Mouse (Mus musculus) ES-Bruce4 (cell line): ENCODE data around the gene Tstd1. TPM values are rescaled to one million over a fixed set of nuclear protein-coding genes. Genes with fewer than 3 reads are reported as not detected.
A peak's percentile ranks its signal among the peaks of the same experiment; 100 is the strongest.

Source experiments
- H3K27ac ChIP-seq: 2 replicates; pipeline ENCODE4 v1.5.1; 2012; ENCODE audit warnings: low read length, inconsistent platforms; ENCODE audit not compliant: insufficient read depth
- H3K27me3 ChIP-seq: 2 replicates; pipeline ENCODE4 v1.6.1; 2012; ENCODE audit warnings: mild to moderate bottlenecking, low read length, inconsistent platforms; ENCODE audit not compliant: control insufficient read depth, poor library complexity, insufficient read depth, severe bottlenecking
- H3K36me3 ChIP-seq: 2 replicates; pipeline ENCODE4 v1.6.1; 2012; ENCODE audit warnings: inconsistent platforms, mild to moderate bottlenecking, low read length, moderate library complexity; ENCODE audit not compliant: control insufficient read depth, poor library complexity, insufficient read depth, severe bottlenecking
- H3K4me1 ChIP-seq: one replicate; pipeline ENCODE4 v1.8.1; 2011; ENCODE audit warnings: low read length; ENCODE audit not compliant: control insufficient read depth, insufficient read depth
- H3K4me3 ChIP-seq: 2 replicates; pipeline ENCODE4 v1.5.1; 2011; ENCODE audit warnings: low read depth, mild to moderate bottlenecking, low read length
- H3K9ac ChIP-seq: 2 replicates; pipeline ENCODE4 v1.6.1; 2012; ENCODE audit warnings: low read depth, mild to moderate bottlenecking, inconsistent platforms; ENCODE audit not compliant: poor library complexity, severe bottlenecking
- H3K9me3 ChIP-seq: replicated peaks from 2 replicates; pipeline ENCODE4 v1.6.1; 2012; ENCODE audit warnings: mild to moderate bottlenecking, low read length, inconsistent platforms; ENCODE audit not compliant: control insufficient read depth, poor library complexity, insufficient read depth, severe bottlenecking
- CTCF ChIP-seq: IDR thresholded peaks from one replicate; pipeline ENCODE4 v1.8.1; 2011; ENCODE audit warnings: low read depth, low read length
- EP300 ChIP-seq: IDR thresholded peaks from 2 replicates; pipeline ENCODE4 v1.6.1; 2011; ENCODE audit warnings: low read depth, low read length; ENCODE audit not compliant: insufficient read depth
- POLR2A ChIP-seq: IDR thresholded peaks from one replicate; pipeline ENCODE4 v1.8.1; 2011; ENCODE audit warnings: low read length; ENCODE audit not compliant: insufficient read depth
- polyA plus RNA-seq: library from polyadenylated mRNA; stranded (reverse); fragments of >200 nt; gene quantifications from 2 replicates; pipeline ENCODE4 v1.2.4, GENCODE M21; 2011; ENCODE audit warnings: low read depth; ENCODE audit not compliant: missing spikeins, insufficient read depth, insufficient read length

Gene Tstd1
- polyA plus RNA-seq, 1 experiment: 9.9 TPM

GRCm38 (mm10) chr1:171463133-171463532 lies 44.5 kb downstream of the Tstd1 start:
- Histone ChIP-seq H3K4me1 (peaks cover 2% of the 10 kb centered on the region), H3K36me3 (peaks cover 29% of the 10 kb centered on the region), H3K9me3 (no peaks in the 10 kb centered on the region; the same call in none of the 2 replicates), H3K27me3 (no peaks in the 10 kb centered on the region), H3K9ac (no peak overlapping the region), H3K4me3 (no peak overlapping the region), H3K27ac (no peak overlapping the region)
- no peak for TF ChIP-seq CTCF
- TF ChIP-seq POLR2A: no peak
- TF ChIP-seq EP300: no peak

GRCm38 (mm10) chr1:171465749-171466412 lies 47.2 kb downstream of the Tstd1 start:
- TF ChIP-seq POLR2A (no peak), EP300 (no peak), CTCF (no peak)
- 0 out of 2 replicates have a peak overlapping the region, but pooled peaks have one; percentile 19 for H3K27ac ChIP-seq

GRCm38 (mm10) chr1:171466565-171466964 lies 47.9 kb downstream of the Tstd1 start:
- no peaks in the 10 kb centered on the region; the same call in none of the 2 replicates for H3K9me3 ChIP-seq
- H3K27me3 ChIP-seq: no peaks in the 10 kb centered on the region
- no peak overlapping the region for H3K4me3 ChIP-seq
- H3K9ac ChIP-seq: no peak overlapping the region
- peaks cover 5% of the 10 kb centered on the region for H3K4me1 ChIP-seq
- no peak overlapping the region for H3K27ac ChIP-seq
- H3K36me3 ChIP-seq: peaks cover 25% of the 10 kb centered on the region
- TF ChIP-seq EP300 (no peak), CTCF (no peak), POLR2A (no peak)

More at GRCm38 (mm10) chr1:171465749-171466412, 47.2 kb downstream of the Tstd1 start:
- no peak overlapping the region for H3K9ac ChIP-seq
- peaks cover 29% of the 10 kb centered on the region for H3K36me3 ChIP-seq
- H3K9me3 ChIP-seq: no peaks in the 10 kb centered on the region; the same call in none of the 2 replicates
- no peaks in the 10 kb centered on the region for H3K27me3 ChIP-seq
- H3K4me1 ChIP-seq: no peaks in the 10 kb centered on the region
- no peak overlapping the region for H3K4me3 ChIP-seq

- Histone ChIP-seq H3K4me3 (no peak overlapping the region), H3K27ac (no peak overlapping the region), H3K9ac (no peak overlapping the region), H3K9me3 (no peaks in the 10 kb centered on the region), H3K4me1 (peaks cover 5% of the 10 kb centered on the region), H3K27me3 (no peaks in the 10 kb centered on the region), H3K36me3 (no peaks in the 10 kb centered on the region)
- TF ChIP-seq POLR2A (no peak), EP300 (no peak), CTCF (no peak)
Measured at GRCm38 (mm10) chr1:171469678-171470077, 51.0 kb downstream of the Tstd1 start.

Other genes starting within 250 kb of the Tstd1 start
- 0.37 and 0.70 TPM in 2 replicates for gene Pcp4l1, start 222.6 kb upstream of the Tstd1 start, polyA plus RNA-seq
- not detected in 2 replicates for gene Nr1i3, start 204.9 kb upstream of the Tstd1 start, polyA plus RNA-seq
- gene Tomm40l, start 196.4 kb upstream of the Tstd1 start, polyA plus RNA-seq: 18.3 and 25.1 TPM in 2 replicates
- 18.0 and 19.1 TPM in 2 replicates for gene Apoa2, start 193.8 kb upstream of the Tstd1 start, polyA plus RNA-seq
- gene Fcer1g, start 184.5 kb upstream of the Tstd1 start, polyA plus RNA-seq: 0.91 TPM in 1 of 2 replicates, not detected in the other
- 3.5 and 4.3 TPM in 2 replicates for gene Adamts4, start 168.5 kb upstream of the Tstd1 start, polyA plus RNA-seq
- 158 and 163 TPM in 2 replicates for gene Ndufs2, start 167.5 kb upstream of the Tstd1 start, polyA plus RNA-seq
- gene B4galt3, start 148.5 kb upstream of the Tstd1 start, polyA plus RNA-seq: 59.7 and 64.8 TPM in 2 replicates
- 23.8 and 25.2 TPM in 2 replicates for gene Ppox, start 137.7 kb upstream of the Tstd1 start, polyA plus RNA-seq
- gene Usp21, start 130.9 kb upstream of the Tstd1 start, polyA plus RNA-seq: 48.4 and 51.2 TPM in 2 replicates
- 59.8 and 66.0 TPM in 2 replicates for gene Ufc1, start 123.8 kb upstream of the Tstd1 start, polyA plus RNA-seq
- 45.2 and 49.8 TPM in 2 replicates for gene Dedd, start 89.7 kb upstream of the Tstd1 start, polyA plus RNA-seq
- gene Nit1, start 73.2 kb upstream of the Tstd1 start, polyA plus RNA-seq: 42.9 and 52.0 TPM in 2 replicates
- gene Pfdn2, start 73.2 kb upstream of the Tstd1 start, polyA plus RNA-seq: 177 and 182 TPM in 2 replicates
- 0.52 and 0.73 TPM in 2 replicates for gene Klhdc9, start 58.1 kb upstream of the Tstd1 start, polyA plus RNA-seq
- 4.3 and 4.6 TPM in 2 replicates for gene Nectin4, start 48.8 kb upstream of the Tstd1 start, polyA plus RNA-seq
- gene Arhgap30, start 29.9 kb upstream of the Tstd1 start, polyA plus RNA-seq: 0.78 and 1.1 TPM in 2 replicates
- 57.7 and 79.4 TPM in 2 replicates for gene Usf1, start 7.6 kb upstream of the Tstd1 start, polyA plus RNA-seq
- 123 and 146 TPM in 2 replicates for gene F11r, start 18.7 kb downstream of the Tstd1 start, polyA plus RNA-seq
- gene Alyref2, start 84.6 kb downstream of the Tstd1 start, polyA plus RNA-seq: 4.7 and 5.2 TPM in 2 replicates
- gene Itln1, start 116.4 kb downstream of the Tstd1 start, polyA plus RNA-seq: not detected in 2 replicates
- gene Cd244a, start 140.3 kb downstream of the Tstd1 start, polyA plus RNA-seq: not detected in 2 replicates
- not detected in 2 replicates for gene Ly9, start 188.5 kb downstream of the Tstd1 start, polyA plus RNA-seq
- gene Slamf7, start 234.2 kb downstream of the Tstd1 start, polyA plus RNA-seq: not detected in 2 replicates